Mouse (Mus musculus): ENCODE data around the gene Mipep.

DNA sequence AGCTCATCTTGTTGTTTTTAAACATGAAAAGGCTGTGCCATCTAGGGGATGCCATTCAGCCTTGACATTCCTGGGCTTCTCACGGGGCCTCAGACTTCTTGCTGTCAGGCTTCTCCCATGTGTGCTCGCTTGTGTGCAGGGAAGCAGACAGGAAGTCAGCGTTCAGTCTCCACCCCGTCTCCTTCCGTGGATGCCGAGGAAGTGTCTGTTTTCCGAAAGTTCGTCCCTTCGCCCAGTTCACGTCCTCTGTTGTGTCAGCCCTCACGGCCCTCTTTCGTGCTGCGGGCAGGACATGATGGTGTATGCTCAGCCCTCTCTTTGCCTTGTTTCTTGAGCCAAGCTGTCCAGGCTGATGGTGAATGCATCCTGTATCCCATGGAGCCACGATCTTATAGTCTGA lies 65.7 kb downstream of the Mipep start:
- no peak for TF ChIP-seq ZNF384 (IDR thresholded peaks at IDR 0.05; ENCODE audit: low read depth, low read length)
- no peak for TF ChIP-seq MAFK (IDR thresholded peaks at IDR 0.05; ENCODE audit: insufficient read depth, low read depth, low read length)
